Mouse (Mus musculus) heart, postnatal 0 days (tissue): ENCODE measurements around the gene Acvr2a. TPM values are rescaled to one million over a fixed set of nuclear protein-coding genes. Genes with fewer than 3 reads are reported as not detected.

ENCODE experiments used
- ATAC-seq: fragments of 200-750 bp; cut with Nextera tagmentation; 2 replicates; pipeline ENCODE4 v1.8.0; 2017; ENCODE audit warnings: low read depth, moderate number of reproducible peaks, moderate library complexity; ENCODE audit not compliant: insufficient read depth
- DNase-seq: peaks from one replicate; pipeline ENCODE4 v3.0.0-alpha.2; 2016; ENCODE audit warnings: low spot score
- H3K27ac ChIP-seq: fragments of 300-500 bp; sonication (generic); 2 replicates; pipeline ENCODE4 v1.5.1; 2014; ENCODE audit warnings: low read depth, mild to moderate bottlenecking
- H3K27me3 ChIP-seq: fragments of 300-500 bp; sonication (generic); 2 replicates; pipeline ENCODE4 v1.6.1; 2014; ENCODE audit warnings: low read length, mixed read lengths; ENCODE audit not compliant: control insufficient read depth, insufficient read depth
- H3K36me3 ChIP-seq: fragments of 300-500 bp; sonication (generic); replicated peaks from 2 replicates; pipeline ENCODE4 v1.6.1; 2014; ENCODE audit warnings: low read length, mixed read lengths; ENCODE audit not compliant: control insufficient read depth, insufficient read depth
- H3K4me1 ChIP-seq: fragments of 300-500 bp; sonication (generic); 2 replicates; pipeline ENCODE4 v1.6.1; 2014; ENCODE audit warnings: antibody characterized with exemption; ENCODE audit not compliant: control insufficient read depth, insufficient read depth
- H3K4me2 ChIP-seq: fragments of 300-500 bp; sonication (generic); 2 replicates; pipeline ENCODE4 v1.6.1; 2014; ENCODE audit warnings: low read depth, mild to moderate bottlenecking, low read length, moderate library complexity
- H3K4me3 ChIP-seq: fragments of 300-500 bp; sonication (generic); 2 replicates; pipeline ENCODE4 v1.5.1; 2014; ENCODE audit warnings: low read depth, low read length
- H3K9ac ChIP-seq: fragments of 300-500 bp; sonication (generic); replicated peaks from 2 replicates; pipeline ENCODE4 v1.6.1; 2014; ENCODE audit warnings: low read depth, low read length, mixed read lengths
- H3K9me3 ChIP-seq: fragments of 300-500 bp; sonication (generic); replicated peaks from 2 replicates; pipeline ENCODE4 v1.6.1; 2016; ENCODE audit warnings: low read length; ENCODE audit not compliant: control insufficient read depth
- CTCF ChIP-seq: IDR thresholded peaks from 2 replicates; pipeline ENCODE4 v1.5.1; 2016; ENCODE audit warnings: antibody characterized with exemption, control low read depth, low read depth
- EP300 ChIP-seq: IDR thresholded peaks from 2 replicates; pipeline ENCODE4 v1.6.1; 2016; ENCODE audit warnings: antibody characterized with exemption, low read depth
- WGBS: fragments of 180-500 bp; shearing (Covaris S2); extraction: QIAGEN DNeasy Blood & Tissue Kit; methylation state at CpG from one replicate; pipeline ENCODE4 v1.1.7; 2014; 5-methylcytosine and 5-hydroxymethylcytosine counted together
- polyA plus RNA-seq: library from polyadenylated mRNA; unstranded; fragments of >200 nt; fragmentation: Nextera tagmentation; extraction: Ambion mirVana; gene quantifications from 2 replicates; pipeline ENCODE4 v1.2.1, GENCODE M21; 2015
- total RNA-seq: library from RNA; depleted of rRNA; stranded (reverse); fragments of >200 nt; gene quantifications from 2 replicates; pipeline ENCODE4 v1.2.3, GENCODE M21; 2014; ENCODE audit warnings: low replicate concordance

Gene Acvr2a
- total and polyA plus RNA-seq, 2 experiments from 2014 or later: 7.1 to 18.2 TPM

GRCm38 (mm10) chr2:48816141-48817028 is 2.5 kb downstream of the Acvr2a start:
- no peaks in the 10 kb centered on the region for H3K27me3 ChIP-seq
- ATAC-seq (no peak), DNase-seq (no peak)
- 23% methylated on average over 9 of the region's 9 CpGs for WGBS
- peak overlapping the region; percentile 88; the same call in 1 of the 2 replicates for H3K9ac ChIP-seq
- TF ChIP-seq EP300: no peak
- no peak for TF ChIP-seq CTCF
- H3K9me3 ChIP-seq: no peaks in the 10 kb centered on the region
- H3K4me3 ChIP-seq: peak overlapping the region; percentile 91
- peak overlapping the region; percentile 80 for H3K4me2 ChIP-seq
- H3K36me3 ChIP-seq: no peaks in the 10 kb centered on the region
- peaks cover 22% of the 10 kb centered on the region; the same call in 1 of the 2 replicates for H3K4me1 ChIP-seq
- H3K27ac ChIP-seq: no peak overlapping the region

DNA sequence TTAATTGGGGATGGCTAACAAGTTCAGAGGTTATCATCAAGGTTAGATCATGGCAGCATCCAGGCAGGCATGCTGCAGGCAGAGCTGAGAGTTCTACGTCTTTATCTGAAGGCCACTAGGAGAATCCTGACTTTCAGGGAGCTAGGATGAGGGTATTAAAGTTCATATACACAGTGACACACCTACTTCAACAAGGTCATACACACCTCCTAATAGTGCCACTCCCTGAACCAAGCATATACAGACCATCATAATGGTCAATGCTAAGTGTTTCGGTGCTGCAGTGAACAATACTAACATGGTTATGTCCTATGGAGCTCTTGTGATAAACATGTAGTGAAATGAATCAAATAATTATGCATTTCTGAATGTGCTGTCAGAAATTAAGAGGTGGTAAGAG is 12.0 kb downstream of the Acvr2a start:
- Histone ChIP-seq H3K4me2 (no peak overlapping the region), H3K27ac (no peak overlapping the region), H3K9me3 (no peaks in the 10 kb centered on the region), H3K4me1 (no peaks in the 10 kb centered on the region; the same call in 1 of the 2 replicates), H3K4me3 (no peak overlapping the region), H3K27me3 (no peaks in the 10 kb centered on the region), H3K9ac (no peak overlapping the region), H3K36me3 (no peaks in the 10 kb centered on the region)
- DNase-seq (no peak), ATAC-seq (no peak)
- WGBS: 78% methylated on average over 2 of the region's 2 CpGs
- TF ChIP-seq EP300 (no peak), CTCF (no peak)

GRCm38 (mm10) chr2:48826380-48826779 is 12.5 kb downstream of the Acvr2a start:
- Histone ChIP-seq H3K4me1 (no peaks in the 10 kb centered on the region; the same call in 1 of the 2 replicates), H3K27me3 (no peaks in the 10 kb centered on the region), H3K9me3 (no peaks in the 10 kb centered on the region), H3K27ac (no peak overlapping the region), H3K9ac (no peak overlapping the region), H3K4me3 (no peak overlapping the region), H3K36me3 (no peaks in the 10 kb centered on the region), H3K4me2 (no peak overlapping the region)
- no peak for DNase-seq
- TF ChIP-seq EP300 (no peak), CTCF (no peak)
- ATAC-seq: no peak

- Histone ChIP-seq H3K27me3 (no peaks in the 10 kb centered on the region), H3K9me3 (no peaks in the 10 kb centered on the region), H3K27ac (no peak overlapping the region), H3K4me3 (no peak overlapping the region), H3K4me1 (peaks cover 5% of the 10 kb centered on the region), H3K36me3 (no peaks in the 10 kb centered on the region), H3K9ac (no peak overlapping the region), H3K4me2 (no peak overlapping the region)
- TF ChIP-seq CTCF (no peak), EP300 (no peak)
- ATAC-seq (no peak), DNase-seq (no peak)
- WGBS: 78% methylated on average over 2 of the region's 2 CpGs
Measured at GRCm38 (mm10) chr2:48830492-48830891, 16.6 kb downstream of the Acvr2a start.

DNA sequence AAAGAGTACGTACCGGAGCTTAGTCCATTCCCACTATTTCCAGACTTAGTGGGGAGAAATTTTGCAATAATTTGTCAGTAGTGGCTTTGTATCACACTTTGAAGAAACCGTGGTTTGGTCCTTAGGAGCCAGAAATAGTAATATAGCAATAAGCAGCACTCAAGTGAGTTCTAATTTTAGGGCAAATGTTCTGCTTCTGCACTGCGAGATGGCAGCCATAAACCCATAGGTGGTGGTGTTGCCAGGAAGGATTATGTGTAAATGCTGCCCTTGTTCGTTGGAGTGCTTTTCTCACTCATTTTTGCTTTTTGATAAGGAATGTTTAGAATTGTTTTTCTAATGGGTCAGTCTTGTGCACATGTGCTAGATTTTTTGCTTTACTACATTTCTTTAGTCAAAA is 18.4 kb downstream of the Acvr2a start:
- TF ChIP-seq EP300 (no peak), CTCF (no peak)
- Histone ChIP-seq H3K36me3 (no peaks in the 10 kb centered on the region), H3K4me2 (no peak overlapping the region), H3K27ac (no peak overlapping the region), H3K27me3 (no peaks in the 10 kb centered on the region), H3K9me3 (no peaks in the 10 kb centered on the region), H3K4me3 (no peak overlapping the region), H3K9ac (no peak overlapping the region), H3K4me1 (peaks cover 5% of the 10 kb centered on the region; the same call in 1 of the 2 replicates)
- ATAC-seq (no peak), DNase-seq (no peak)
- WGBS: 50% methylated on average over 5 of the region's 5 CpGs
